Mouse (Mus musculus) thymus, adult 2 months (tissue): Measurements from ENCODE around the gene Cog1.

Source experiments
- CTCF ChIP-seq: fragments of 200-500 bp; IDR thresholded peaks from 2 replicates; pipeline ENCODE4 v1.5.1; 2012; ENCODE audit warnings: mild to moderate bottlenecking, control low read depth, low read length, moderate library complexity, borderline replicate concordance; ENCODE audit not compliant: control insufficient read depth, poor library complexity, insufficient read depth; ENCODE audit errors: extremely low read depth
- POLR2A ChIP-seq: fragments of 200-500 bp; IDR thresholded peaks from 2 replicates; pipeline ENCODE4 v1.6.1; 2012; ENCODE audit warnings: mild to moderate bottlenecking, low read length, control low read depth, moderate library complexity; ENCODE audit not compliant: control insufficient read depth, poor library complexity, insufficient read depth; ENCODE audit errors: extremely low read depth

DNA sequence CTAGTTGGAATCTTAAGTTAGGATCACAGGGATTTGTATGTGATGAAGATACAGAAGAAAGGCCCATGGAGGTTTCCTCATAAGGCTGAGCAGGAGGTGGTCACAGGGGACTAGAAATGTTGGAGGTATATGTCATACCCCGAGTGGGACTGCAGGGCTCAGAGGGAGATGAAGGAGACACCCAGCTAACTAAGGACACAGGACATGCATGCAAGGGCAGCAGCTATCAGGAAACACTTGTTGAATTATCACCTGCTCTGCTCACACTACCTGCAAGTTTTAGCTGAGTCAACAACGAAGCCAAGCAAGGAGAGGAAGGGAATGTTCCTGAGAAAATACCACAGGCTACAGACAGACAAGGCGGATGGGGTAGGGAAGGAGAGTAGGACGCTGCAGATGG is 18.7 kb downstream of the Cog1 start:
- TF ChIP-seq CTCF (no peak), POLR2A (no peak)
